Mouse (Mus musculus) lung, embryonic 14.5 days (tissue): Measurements from ENCODE around the gene Rap2c. TPM values are rescaled to one million over a fixed set of nuclear protein-coding genes. Genes with fewer than 3 reads are reported as not detected.

ENCODE experiments used
- ATAC-seq: fragments of 200-750 bp; cut with Nextera tagmentation; 2 replicates; pipeline ENCODE4 v1.8.0; 2017; ENCODE audit warnings: mild to moderate bottlenecking, moderate TSS enrichment, moderate library complexity; ENCODE audit not compliant: insufficient read depth
- DNase-seq: peaks from one replicate; pipeline ENCODE4 v3.0.0-alpha.2; 2015
- H3K27ac ChIP-seq: fragments of 300-500 bp; sonication (generic); 2 replicates; pipeline ENCODE4 v1.5.1; 2014; ENCODE audit warnings: low read depth, mild to moderate bottlenecking, moderate library complexity
- H3K27me3 ChIP-seq: fragments of 300-500 bp; sonication (generic); 2 replicates; pipeline ENCODE4 v1.6.1; 2014; ENCODE audit warnings: low read length, control low read depth; ENCODE audit not compliant: insufficient read depth
- H3K36me3 ChIP-seq: fragments of 300-500 bp; sonication (generic); 2 replicates; pipeline ENCODE4 v1.6.1; 2014; ENCODE audit warnings: control low read depth; ENCODE audit not compliant: insufficient read depth
- H3K4me1 ChIP-seq: fragments of 300-500 bp; sonication (generic); 2 replicates; pipeline ENCODE4 v1.6.1; 2014; ENCODE audit warnings: antibody characterized with exemption, control low read depth; ENCODE audit not compliant: insufficient read depth
- H3K4me2 ChIP-seq: fragments of 300-500 bp; sonication (generic); 2 replicates; pipeline ENCODE4 v1.6.1; 2014; ENCODE audit warnings: mild to moderate bottlenecking
- H3K4me3 ChIP-seq: fragments of 300-500 bp; sonication (generic); 2 replicates; pipeline ENCODE4 v1.5.1; 2014; ENCODE audit warnings: low read depth, low read length
- H3K9ac ChIP-seq: fragments of 300-500 bp; sonication (generic); 2 replicates; pipeline ENCODE4 v1.6.1; 2014
- H3K9me3 ChIP-seq: fragments of 300-500 bp; sonication (generic); 2 replicates; pipeline ENCODE4 v1.6.1; 2016; ENCODE audit warnings: low read depth, low read length, control low read depth
- CTCF ChIP-seq: IDR thresholded peaks from 2 replicates; pipeline ENCODE4 v1.5.1; 2016; ENCODE audit warnings: antibody characterized with exemption, low read depth
- WGBS: fragments of 180-500 bp; shearing (Covaris S2); extraction: QIAGEN DNeasy Blood & Tissue Kit; methylation state at CpG from one replicate; pipeline ENCODE4 v1.1.7; 2014; 5-methylcytosine and 5-hydroxymethylcytosine counted together
- polyA plus RNA-seq: library from polyadenylated mRNA; unstranded; fragments of >200 nt; fragmentation: Nextera tagmentation; extraction: Ambion mirVana; gene quantifications from 2 replicates; pipeline ENCODE4 v1.2.1, GENCODE M21; 2014

Gene Rap2c
- polyA plus RNA-seq, 1 experiment from 2014 or later, result 24.3 TPM

- Histone ChIP-seq H3K9ac (no peak overlapping the region), H3K27me3 (no peaks in the 10 kb centered on the region), H3K9me3 (no peaks in the 10 kb centered on the region), H3K4me2 (no peak overlapping the region), H3K27ac (no peak overlapping the region), H3K36me3 (peaks cover 29% of the 10 kb centered on the region; the same call in 1 of the 2 replicates), H3K4me1 (no peaks in the 10 kb centered on the region), H3K4me3 (no peak overlapping the region)
- no peak for TF ChIP-seq CTCF
- ATAC-seq, result no peak
- no peak for DNase-seq
- WGBS, result 73% methylated on average over 4 of the region's 4 CpGs
These were observed 7.5 kb downstream of the Rap2c start for GRCm38 (mm10) chrX:51010323-51010722.

GRCm38 (mm10) chrX:51000791-51001190, 17.0 kb downstream of the Rap2c start:
- no peak for TF ChIP-seq CTCF
- Histone ChIP-seq H3K27me3 (no peaks in the 10 kb centered on the region), H3K9ac (no peak overlapping the region), H3K4me2 (no peak overlapping the region), H3K9me3 (no peaks in the 10 kb centered on the region), H3K4me1 (no peaks in the 10 kb centered on the region), H3K27ac (no peak overlapping the region), H3K36me3 (no peaks in the 10 kb centered on the region), H3K4me3 (no peak overlapping the region)
- ATAC-seq, result no peak
- no peak for DNase-seq
- 79% methylated on average over 6 of the region's 6 CpGs for WGBS

- 61% methylated on average over 2 of the region's 2 CpGs for WGBS
- H3K4me3 ChIP-seq, result no peak overlapping the region
- ATAC-seq (no peak), DNase-seq (peak; percentile 11)
- no peaks in the 10 kb centered on the region for H3K9me3 ChIP-seq
- no peak for TF ChIP-seq CTCF
- H3K4me1 ChIP-seq, result no peaks in the 10 kb centered on the region
- no peak overlapping the region for H3K9ac ChIP-seq
- no peaks in the 10 kb centered on the region for H3K36me3 ChIP-seq
- no peak overlapping the region for H3K27ac ChIP-seq
- H3K27me3 ChIP-seq, result no peaks in the 10 kb centered on the region
- H3K4me2 ChIP-seq, result no peak overlapping the region
These were observed 22.5 kb downstream of the Rap2c start for GRCm38 (mm10) chrX:50995310-50995709.

- Histone ChIP-seq H3K9ac (no peak overlapping the region), H3K9me3 (no peaks in the 10 kb centered on the region), H3K4me3 (no peak overlapping the region), H3K4me2 (no peak overlapping the region), H3K27ac (no peak overlapping the region), H3K4me1 (no peaks in the 10 kb centered on the region), H3K27me3 (no peaks in the 10 kb centered on the region), H3K36me3 (no peaks in the 10 kb centered on the region)
- no peak for DNase-seq
- no peak for TF ChIP-seq CTCF
- 88% methylated on average over 5 of the region's 5 CpGs for WGBS
- no peak for ATAC-seq
These were observed 26.5 kb downstream of the Rap2c start for GRCm38 (mm10) chrX:50991324-50991723.

GRCm38 (mm10) chrX:50989940-50990339, 27.9 kb downstream of the Rap2c start:
- ATAC-seq (no peak), DNase-seq (no peak)
- Histone ChIP-seq H3K4me2 (no peak overlapping the region), H3K36me3 (no peaks in the 10 kb centered on the region), H3K27me3 (no peaks in the 10 kb centered on the region), H3K4me1 (no peaks in the 10 kb centered on the region), H3K27ac (no peak overlapping the region), H3K4me3 (no peak overlapping the region), H3K9ac (no peak overlapping the region), H3K9me3 (no peaks in the 10 kb centered on the region)
- WGBS, result 80% methylated on average over 6 of the region's 6 CpGs
- no peak for TF ChIP-seq CTCF

GRCm38 (mm10) chrX:50988581-50988980, 29.2 kb downstream of the Rap2c start:
- no peaks in the 10 kb centered on the region for H3K36me3 ChIP-seq
- no peaks in the 10 kb centered on the region for H3K4me1 ChIP-seq
- WGBS, result 61% methylated on average over 1 of the region's 1 CpGs
- H3K4me3 ChIP-seq, result no peak overlapping the region
- no peak overlapping the region for H3K27ac ChIP-seq
- no peak for TF ChIP-seq CTCF
- no peaks in the 10 kb centered on the region for H3K27me3 ChIP-seq
- DNase-seq (no peak), ATAC-seq (no peak)
- H3K4me2 ChIP-seq, result no peak overlapping the region
- no peak overlapping the region for H3K9ac ChIP-seq
- no peaks in the 10 kb centered on the region for H3K9me3 ChIP-seq

GRCm38 (mm10) chrX:50978428-50978827, 39.4 kb downstream of the Rap2c start:
- DNase-seq (no peak), ATAC-seq (no peak)
- WGBS, result 71% methylated on average over 2 of the region's 2 CpGs
- H3K4me1 ChIP-seq, result no peaks in the 10 kb centered on the region
- H3K36me3 ChIP-seq, result no peaks in the 10 kb centered on the region
- H3K4me3 ChIP-seq, result no peak overlapping the region
- no peak overlapping the region for H3K4me2 ChIP-seq
- TF ChIP-seq CTCF, result no peak
- H3K9me3 ChIP-seq, result no peaks in the 10 kb centered on the region
- H3K9ac ChIP-seq, result no peak overlapping the region
- no peaks in the 10 kb centered on the region for H3K27me3 ChIP-seq
- no peak overlapping the region for H3K27ac ChIP-seq

GRCm38 (mm10) chrX:50972145-50972544, 45.7 kb downstream of the Rap2c start:
- Histone ChIP-seq H3K4me2 (no peak overlapping the region), H3K9ac (no peak overlapping the region), H3K4me1 (no peaks in the 10 kb centered on the region), H3K9me3 (no peaks in the 10 kb centered on the region), H3K36me3 (no peaks in the 10 kb centered on the region), H3K27ac (no peak overlapping the region), H3K27me3 (no peaks in the 10 kb centered on the region), H3K4me3 (no peak overlapping the region)
- WGBS, result 69% methylated on average over 4 of the region's 4 CpGs
- ATAC-seq (no peak), DNase-seq (no peak)
- TF ChIP-seq CTCF, result no peak
